Mouse (Mus musculus) heart, embryonic 15.5 days (tissue): ENCODE data around the gene A630001G21Rik. TPM values are rescaled to one million over a fixed set of nuclear protein-coding genes. Genes with fewer than 3 reads are reported as not detected.

Source experiments
- ATAC-seq: fragments of 200-750 bp; cut with Nextera tagmentation; replicated peaks from 2 replicates; pipeline ENCODE4 v1.8.0; 2017; ENCODE audit warnings: low read depth, moderate TSS enrichment; ENCODE audit not compliant: insufficient number of reproducible peaks, insufficient read depth, low FRiP score
- H3K27ac ChIP-seq: fragments of 300-500 bp; sonication (generic); 2 replicates; pipeline ENCODE4 v1.5.1; 2015; ENCODE audit warnings: mild to moderate bottlenecking, inconsistent platforms
- H3K27me3 ChIP-seq: fragments of 300-500 bp; sonication (generic); 2 replicates; pipeline ENCODE4 v1.6.1; 2015; ENCODE audit warnings: inconsistent platforms
- H3K36me3 ChIP-seq: fragments of 300-500 bp; sonication (generic); 2 replicates; pipeline ENCODE4 v1.6.1; 2015; ENCODE audit warnings: mild to moderate bottlenecking, inconsistent platforms
- H3K4me1 ChIP-seq: fragments of 300-500 bp; sonication (generic); replicated peaks from 2 replicates; pipeline ENCODE4 v1.6.1; 2015; ENCODE audit warnings: inconsistent platforms
- H3K4me2 ChIP-seq: fragments of 300-500 bp; sonication (generic); 2 replicates; pipeline ENCODE4 v1.6.1; 2015; ENCODE audit warnings: inconsistent platforms, mild to moderate bottlenecking, moderate library complexity
- H3K4me3 ChIP-seq: fragments of 300-500 bp; sonication (generic); 2 replicates; pipeline ENCODE4 v1.5.1; 2015; ENCODE audit warnings: mild to moderate bottlenecking, inconsistent platforms
- H3K9ac ChIP-seq: fragments of 300-500 bp; sonication (generic); 2 replicates; pipeline ENCODE4 v1.6.1; 2015; ENCODE audit warnings: mild to moderate bottlenecking, inconsistent platforms
- H3K9me3 ChIP-seq: fragments of 300-500 bp; sonication (generic); replicated peaks from 2 replicates; pipeline ENCODE4 v1.6.1; 2016; ENCODE audit warnings: inconsistent platforms
- WGBS: fragments of 180-500 bp; shearing (Covaris S2); methylation state at CpG from one replicate; pipeline ENCODE4 v1.1.7; 2015; ENCODE audit warnings: mixed read lengths; 5-methylcytosine and 5-hydroxymethylcytosine counted together
- polyA plus RNA-seq: library from polyadenylated mRNA; unstranded; fragments of >200 nt; fragmentation: Nextera tagmentation; extraction: Ambion mirVana; gene quantifications from 2 replicates; pipeline ENCODE4 v1.2.1, GENCODE M21; 2015

A630001G21Rik gene
- polyA plus RNA-seq, 1 experiment from 2014 or later = 1.1 TPM

- 65% methylated on average over 1 of the region's 1 CpGs for WGBS
- H3K4me1 ChIP-seq = peaks cover 20% of the 10 kb centered on the region
- no peaks in the 10 kb centered on the region for H3K36me3 ChIP-seq
- no peaks in the 10 kb centered on the region for H3K27me3 ChIP-seq
- no peaks in the 10 kb centered on the region for H3K9me3 ChIP-seq
- no peak overlapping the region for H3K4me2 ChIP-seq
- H3K4me3 ChIP-seq = no peak overlapping the region
- H3K9ac ChIP-seq = no peak overlapping the region
- ATAC-seq = no peak
- H3K27ac ChIP-seq = no peak overlapping the region
These were observed 21.3 kb upstream of the A630001G21Rik start for GRCm38 (mm10) chr1:85799776-85800175.

- H3K9ac ChIP-seq = no peak overlapping the region
- no peaks in the 10 kb centered on the region for H3K9me3 ChIP-seq
- WGBS = 37% methylated on average over 3 of the region's 3 CpGs
- no peaks in the 10 kb centered on the region for H3K36me3 ChIP-seq
- H3K4me3 ChIP-seq = no peak overlapping the region
- no peak for ATAC-seq
- no peaks in the 10 kb centered on the region for H3K27me3 ChIP-seq
- H3K4me2 ChIP-seq = peak overlapping the region; percentile 36; the same call in 1 of the 2 replicates
- peaks cover 17% of the 10 kb centered on the region for H3K4me1 ChIP-seq
- no peak overlapping the region for H3K27ac ChIP-seq
These were observed 16.8 kb upstream of the A630001G21Rik start for GRCm38 (mm10) chr1:85795196-85795595.

- Histone ChIP-seq H3K4me2 (peak overlapping the region; percentile 73), H3K27me3 (no peaks in the 10 kb centered on the region), H3K4me1 (peaks cover 14% of the 10 kb centered on the region), H3K27ac (peak overlapping the region; percentile 95), H3K36me3 (no peaks in the 10 kb centered on the region), H3K4me3 (peak overlapping the region; percentile 94), H3K9ac (peak overlapping the region; percentile 98), H3K9me3 (no peaks in the 10 kb centered on the region)
- ATAC-seq = peak; percentile 15; the same call in 1 of the 2 replicates
- WGBS = under 1% methylated on average over 38 of the region's 38 CpGs
These were observed 15.8 kb upstream of the A630001G21Rik start for GRCm38 (mm10) chr1:85794106-85794771.

GRCm38 (mm10) chr1:85793208-85794105 lies 15.0 kb upstream of the A630001G21Rik start, which contains the start of gene Cab39:
TSS of gene Cab39 (plus strand) at chr1:85793441.
- under 1% methylated on average over 105 of the region's 118 CpGs for whole genome bisulfite sequencing
- peak within 1 kb of the TSS; percentile 98 for H3K9ac ChIP-seq
- H3K27me3 ChIP-seq = no peaks in the 10 kb centered on the region
- peak within 1 kb of the TSS; percentile 94 for H3K4me3 ChIP-seq
- peak; percentile 93 for ATAC-seq
- H3K27ac ChIP-seq = peak within 1 kb of the TSS; percentile 95
- H3K4me2 ChIP-seq = peak within 1 kb of the TSS; percentile 73
- peaks cover 11% of the 10 kb centered on the region for H3K4me1 ChIP-seq
- H3K36me3 ChIP-seq = no peaks in the 10 kb centered on the region
- no peaks in the 10 kb centered on the region for H3K9me3 ChIP-seq

GRCm38 (mm10) chr1:85791476-85791875 lies 13.0 kb upstream of the A630001G21Rik start:
- Histone ChIP-seq H3K36me3 (no peaks in the 10 kb centered on the region), H3K27ac (no peak overlapping the region), H3K27me3 (no peaks in the 10 kb centered on the region), H3K4me3 (no peak overlapping the region), H3K9me3 (no peaks in the 10 kb centered on the region), H3K4me1 (peaks cover 8% of the 10 kb centered on the region), H3K4me2 (no peak overlapping the region), H3K9ac (no peak overlapping the region)
- 85% methylated on average over 3 of the region's 3 CpGs for WGBS
- no peak for ATAC-seq

GRCm38 (mm10) chr1:85790565-85790964 lies 12.1 kb upstream of the A630001G21Rik start:
- H3K27ac ChIP-seq = no peak overlapping the region
- no peak for ATAC-seq
- H3K4me3 ChIP-seq = no peak overlapping the region
- WGBS = 80% methylated on average over 3 of the region's 3 CpGs
- H3K4me2 ChIP-seq = no peak overlapping the region
- no peak overlapping the region for H3K9ac ChIP-seq
- no peaks in the 10 kb centered on the region for H3K9me3 ChIP-seq
- H3K4me1 ChIP-seq = peaks cover 3% of the 10 kb centered on the region; the same call in 1 of the 2 replicates
- no peaks in the 10 kb centered on the region for H3K36me3 ChIP-seq
- H3K27me3 ChIP-seq = no peaks in the 10 kb centered on the region

- Histone ChIP-seq H3K9me3 (no peaks in the 10 kb centered on the region), H3K27ac (no peak overlapping the region), H3K4me1 (no peaks in the 10 kb centered on the region), H3K4me3 (no peak overlapping the region), H3K27me3 (no peaks in the 10 kb centered on the region), H3K4me2 (no peak overlapping the region), H3K36me3 (no peaks in the 10 kb centered on the region), H3K9ac (no peak overlapping the region)
- no peak for ATAC-seq
- WGBS = 60% methylated on average over 4 of the region's 4 CpGs
These were observed 1.2 kb upstream of the A630001G21Rik start for GRCm38 (mm10) chr1:85779428-85780180.

GRCm38 (mm10) chr1:85779012-85779411 lies 569 bp upstream of the A630001G21Rik start:
- Histone ChIP-seq H3K4me1 (no peaks in the 10 kb centered on the region), H3K9me3 (no peaks in the 10 kb centered on the region), H3K9ac (no peak overlapping the region), H3K27ac (no peak overlapping the region), H3K4me2 (no peak overlapping the region), H3K4me3 (no peak overlapping the region), H3K27me3 (no peaks in the 10 kb centered on the region), H3K36me3 (no peaks in the 10 kb centered on the region)
- WGBS = 61% methylated on average over 3 of the region's 3 CpGs
- no peak for ATAC-seq

- 49% methylated on average over 10 of the region's 10 CpGs for WGBS
- H3K36me3 ChIP-seq = no peaks in the 10 kb centered on the region
- no peaks in the 10 kb centered on the region for H3K9me3 ChIP-seq
- no peak overlapping the region for H3K27ac ChIP-seq
- H3K4me2 ChIP-seq = no peak overlapping the region
- ATAC-seq = no peak
- no peaks in the 10 kb centered on the region for H3K4me1 ChIP-seq
- H3K4me3 ChIP-seq = no peak overlapping the region
- H3K9ac ChIP-seq = no peak overlapping the region
- no peaks in the 10 kb centered on the region for H3K27me3 ChIP-seq
These were observed 2.3 kb downstream of the A630001G21Rik start for GRCm38 (mm10) chr1:85776154-85776553.

- H3K4me1 ChIP-seq = no peaks in the 10 kb centered on the region
- H3K9me3 ChIP-seq = no peaks in the 10 kb centered on the region
- H3K9ac ChIP-seq = no peak overlapping the region
- no peaks in the 10 kb centered on the region for H3K27me3 ChIP-seq
- 64% methylated on average over 7 of the region's 7 CpGs for WGBS
- no peak overlapping the region for H3K4me2 ChIP-seq
- no peaks in the 10 kb centered on the region for H3K36me3 ChIP-seq
- no peak for ATAC-seq
- no peak overlapping the region for H3K4me3 ChIP-seq
- no peak overlapping the region for H3K27ac ChIP-seq
These were observed 3.3 kb downstream of the A630001G21Rik start for GRCm38 (mm10) chr1:85775136-85775535.

GRCm38 (mm10) chr1:85771976-85772375 lies 6.5 kb downstream of the A630001G21Rik start:
- no peak for ATAC-seq
- Histone ChIP-seq H3K27me3 (no peaks in the 10 kb centered on the region), H3K9ac (no peak overlapping the region), H3K4me2 (no peak overlapping the region), H3K9me3 (no peaks in the 10 kb centered on the region), H3K4me3 (no peak overlapping the region), H3K36me3 (no peaks in the 10 kb centered on the region), H3K4me1 (no peaks in the 10 kb centered on the region), H3K27ac (no peak overlapping the region)
- 46% methylated on average over 3 of the region's 3 CpGs for WGBS
